Mouse (Mus musculus) Patski (cell line): ENCODE measurements around the gene Dcaf6. TPM values are rescaled to one million over a fixed set of nuclear protein-coding genes. Genes with fewer than 3 reads are reported as not detected.

Experiments used
- ATAC-seq: fragments of 100-300 bp; one replicate; pipeline ENCODE4 v1.8.0; 2021
- CTCF ChIA-PET: fragments of 350-600 bp; sonication (Branson Sonifier 250); formaldehyde crosslinking; loops from one replicate; lab custom pipeline; 2022; ENCODE audit warnings: inconsistent platforms; lab: Charles Lee
- POLR2A ChIA-PET: fragments of 350-600 bp; sonication (Branson Sonifier 250); formaldehyde crosslinking; loops from one replicate; lab custom pipeline; 2022; ENCODE audit warnings: antibody characterized with exemption, inconsistent platforms; lab: Charles Lee
- DNase-seq: peaks from one replicate; pipeline ENCODE4 v3.0.0-alpha.2; 2011; ENCODE audit warnings: low read depth, low spot score
- H3K27me3 ChIP-seq: fragments of 371-371 bp; one replicate; pipeline ENCODE4 v1.5.1; 2021
- CTCF ChIP-seq: fragments of 100-300 bp; IDR thresholded peaks from one replicate; pipeline ENCODE4 v1.5.1; 2021
- in situ Hi-C: fragments of 300-500 bp; cut with MboI; formaldehyde crosslinking; loops from 3 replicates; pipeline ENCODE4 v1.11.1; 2018; ENCODE audit warnings: low pct_unique_long_range_greater_than_20kb, mixed read lengths
- polyA plus RNA-seq: library from polyadenylated mRNA; unstranded; gene quantifications from one replicate; pipeline ENCODE4 v1.2.3, GENCODE M21; 2021

Gene Dcaf6
- polyA plus RNA-seq = 55.8 TPM

DNA sequence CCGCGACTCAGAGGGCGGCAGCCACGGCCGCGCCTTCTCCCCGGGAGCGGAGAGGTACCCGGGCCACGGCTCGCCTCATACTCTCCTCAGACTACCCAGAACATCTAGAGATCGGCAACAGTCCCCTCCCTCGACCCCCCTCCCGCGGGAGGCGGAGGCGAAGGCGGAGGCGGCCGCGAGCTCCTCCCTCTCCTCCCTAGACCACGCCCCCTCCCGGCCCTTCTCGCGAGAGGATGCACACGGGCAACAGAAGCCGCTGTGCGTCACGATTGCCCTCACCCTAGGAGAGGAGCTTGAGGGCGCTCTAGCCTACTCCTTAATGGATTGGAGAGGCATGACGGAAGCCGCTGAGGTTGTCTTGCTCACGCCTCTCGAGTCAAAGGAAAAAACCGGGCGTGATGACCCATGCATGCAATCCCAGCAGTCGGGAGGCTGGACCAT lies at the start of gene Dcaf6, which contains the start of gene Mpc2:
TSS of gene Dcaf6 (minus strand) at position 116 of the 441 bp plus-strand sequence.
TSS of gene Mpc2 (plus strand) at position 278 of the 441 bp plus-strand sequence.
- H3K27me3 ChIP-seq = no peaks in the 10 kb centered on the region
- ChIA-PET CTCF (interaction anchor here (1.1 to 2.1 kb wide), 3 partner anchors 9 to 43 kb away, joined by 3 to 11 read pairs (median 9); no protein-coding TSS in a partner anchor), POLR2A (interaction anchor here (1.0 to 1.2 kb wide), 3 partner anchors 9 to 44 kb away, joined by 3 to 7 read pairs (median 4); no protein-coding TSS in a partner anchor)
- peak; percentile 93 for DNase-seq
- in situ Hi-C loops = loop anchor here (10.0 to 25.0 kb wide), 2 partner anchors 226 to 1802 kb away; partner anchors contain the start of gene Tiprl
- peak; percentile 85 for ATAC-seq
- no peak for TF ChIP-seq CTCF

DNA sequence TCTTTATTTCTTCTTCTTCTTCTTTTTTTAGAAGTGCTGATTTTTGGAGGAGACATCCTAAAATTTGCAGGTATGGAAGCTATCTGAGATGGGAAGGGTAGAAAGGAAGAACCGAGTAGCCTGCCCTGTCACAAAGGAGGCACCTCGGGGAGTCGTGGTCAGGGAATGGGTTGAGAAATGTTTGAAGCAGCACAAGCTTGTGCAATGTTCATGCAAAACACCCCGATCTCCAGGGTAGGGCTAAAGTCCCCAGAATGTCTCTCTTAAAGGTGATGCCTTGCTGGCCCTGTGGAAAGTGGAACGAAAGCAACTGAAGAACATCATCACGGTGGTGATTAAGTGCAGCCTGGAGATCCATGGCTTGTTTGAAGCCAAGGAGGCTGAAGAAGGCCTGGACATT lies 46.0 kb upstream of the Dcaf6 start:
- DNase-seq = no peak
- no peak for TF ChIP-seq CTCF
- CTCF ChIA-PET = no interaction called here
- in situ Hi-C loops = no loop called here
- no peak for ATAC-seq
- POLR2A ChIA-PET = no interaction called here
- H3K27me3 ChIP-seq = no peaks in the 10 kb centered on the region

DNA sequence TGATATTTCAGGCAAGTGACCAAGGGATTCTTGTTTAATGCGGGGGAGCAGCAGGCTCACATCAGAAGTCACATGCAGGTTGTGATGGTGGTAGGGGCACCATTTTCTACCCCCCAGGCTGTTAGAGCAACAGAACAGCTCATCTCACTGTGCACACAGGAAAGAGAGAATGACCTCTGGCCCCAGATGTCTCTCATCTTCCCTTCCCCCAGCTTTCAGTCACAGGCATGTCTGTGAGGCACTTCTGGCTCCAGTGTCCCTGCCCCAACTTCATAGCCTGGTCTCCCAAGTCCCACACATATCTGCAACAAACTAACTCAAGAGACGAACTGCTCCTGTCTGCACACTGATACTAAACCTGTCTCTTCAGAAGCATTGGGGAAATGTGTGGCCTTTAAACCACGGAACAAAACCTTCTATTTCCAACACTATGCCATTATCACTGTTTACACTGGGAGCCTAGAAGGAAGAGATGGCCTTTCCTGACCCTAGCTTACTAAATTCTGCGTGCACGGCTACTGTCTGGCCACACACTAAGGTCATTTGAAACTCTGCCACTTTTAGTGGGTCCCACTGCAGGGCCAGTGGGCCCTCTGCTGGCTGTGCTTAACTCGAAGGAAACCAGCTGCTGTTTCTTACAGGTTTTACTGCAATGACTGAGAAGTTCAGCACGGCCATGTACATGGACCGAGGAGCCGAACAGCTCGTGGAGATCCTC lies 43.2 kb upstream of the Dcaf6 start:
- no peaks in the 10 kb centered on the region for H3K27me3 ChIP-seq
- in situ Hi-C loops = no loop called here
- peak; percentile 85 for TF ChIP-seq CTCF
- no peak for DNase-seq
- CTCF ChIA-PET = interaction anchor here (0.7 to 3.3 kb wide), 11 partner anchors 10 to 149 kb away, joined by 3 to 9 read pairs (median 3); partner anchors contain the start of genes Dcaf6 and Mpc2
- POLR2A ChIA-PET = interaction anchor here (1.3 kb wide), 1 partner anchor 42 kb away, joined by 3 read pairs; no protein-coding TSS in a partner anchor
- peak; percentile 83 for ATAC-seq

DNA sequence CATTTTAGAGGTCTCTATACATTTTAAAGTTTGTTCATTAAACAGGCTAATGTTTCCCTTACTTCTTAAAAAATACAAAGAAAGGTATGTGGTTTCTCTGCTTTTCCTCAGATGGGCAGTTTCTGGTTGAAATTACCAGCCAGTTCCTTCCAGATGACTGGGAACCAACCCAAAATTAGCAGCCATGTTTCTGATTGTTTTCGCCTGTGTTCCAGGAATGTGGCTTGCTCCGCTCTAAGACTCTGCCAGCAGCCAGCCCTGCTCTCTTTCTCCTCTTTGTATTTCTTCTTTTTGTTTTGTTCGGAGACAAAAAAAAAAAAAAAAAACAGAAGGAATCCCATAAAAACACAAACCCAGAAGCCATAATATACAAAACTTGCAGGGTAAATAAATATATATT lies 38.6 kb upstream of the Dcaf6 start:
- ChIA-PET CTCF (interaction anchor here (1.0 kb wide), 1 partner anchor 11 kb away, joined by 4 read pairs; no protein-coding TSS in a partner anchor), POLR2A (no interaction called here)
- ATAC-seq (no peak), DNase-seq (no peak)
- in situ Hi-C loops = loop anchor here (5.0 kb wide), 1 partner anchor 127 kb away; no protein-coding TSS in a partner anchor
- H3K27me3 ChIP-seq = no peaks in the 10 kb centered on the region
- no peak for TF ChIP-seq CTCF

DNA sequence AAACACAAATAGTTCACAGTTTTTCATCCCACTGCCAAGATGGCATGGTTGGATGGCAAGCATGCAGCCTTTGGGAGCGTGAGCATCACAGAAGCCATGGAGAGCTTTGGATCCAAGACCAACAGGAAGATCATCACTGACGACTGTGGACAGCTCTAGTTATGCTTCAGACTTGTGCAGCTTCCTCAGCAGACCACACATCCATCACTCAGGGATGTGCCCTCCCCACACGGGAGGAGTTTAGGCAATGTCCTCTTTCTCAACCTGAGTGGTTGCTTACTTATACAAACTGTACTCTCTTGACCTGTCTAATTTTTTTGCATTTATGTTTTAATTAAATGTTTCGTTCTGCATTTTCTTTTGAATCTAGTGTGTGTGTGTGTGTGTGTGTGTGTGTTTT lies 28.9 kb upstream of the Dcaf6 start:
- no peaks in the 10 kb centered on the region for H3K27me3 ChIP-seq
- no peak for DNase-seq
- no peak for ATAC-seq
- POLR2A ChIA-PET = no interaction called here
- no peak for TF ChIP-seq CTCF
- in situ Hi-C loops = no loop called here
- CTCF ChIA-PET = interaction anchor here (0.9 to 1.3 kb wide), 2 partner anchors 19 to 29 kb away, joined by 3 read pairs; no protein-coding TSS in a partner anchor

DNA sequence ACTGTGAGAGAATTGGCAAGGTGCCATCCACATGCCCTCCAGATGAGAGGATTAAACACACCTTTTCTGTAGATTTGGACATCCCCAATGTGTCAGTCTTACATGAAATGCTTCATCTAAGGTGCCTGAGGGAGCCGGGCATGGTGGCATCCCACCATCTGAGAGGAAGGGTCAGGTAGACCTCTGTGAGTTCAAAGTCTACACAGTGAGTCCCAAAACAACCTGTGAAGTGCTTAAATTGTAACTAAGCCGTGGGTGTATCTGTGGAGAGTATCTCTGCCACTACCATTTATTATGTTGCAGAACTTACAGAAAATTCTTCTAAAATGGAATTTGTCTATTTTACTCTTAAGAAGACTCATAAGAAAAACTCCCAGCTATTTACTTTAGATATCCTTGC lies 25.8 kb upstream of the Dcaf6 start:
- CTCF ChIA-PET = no interaction called here
- DNase-seq (no peak), ATAC-seq (no peak)
- in situ Hi-C loops = no loop called here
- POLR2A ChIA-PET = no interaction called here
- no peaks in the 10 kb centered on the region for H3K27me3 ChIP-seq
- TF ChIP-seq CTCF = no peak

DNA sequence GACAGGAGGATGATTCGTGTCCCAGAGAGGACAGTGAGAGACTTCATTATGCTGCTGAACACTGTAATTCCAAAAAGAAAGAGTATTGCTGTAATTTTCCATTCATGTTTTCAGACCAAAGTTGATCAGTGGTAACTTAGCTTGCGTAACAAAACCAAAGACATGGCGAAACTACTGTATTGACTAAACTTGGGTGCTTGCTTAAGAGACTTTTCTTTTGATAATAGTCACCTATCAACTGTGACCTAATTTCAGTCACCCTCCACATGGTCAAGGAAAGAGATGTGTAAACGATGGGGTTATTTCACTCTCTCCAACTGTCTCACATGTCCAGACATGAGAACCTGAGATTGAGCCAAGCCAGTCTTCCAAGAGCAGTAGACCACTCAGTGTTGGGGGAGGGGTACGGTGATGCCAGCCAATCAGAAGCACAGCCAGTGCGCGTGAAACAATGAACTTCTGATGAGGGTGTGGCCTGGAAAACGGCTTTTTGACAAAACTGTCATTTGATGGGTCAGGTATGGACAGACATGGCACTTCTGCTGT lies 24.5 kb upstream of the Dcaf6 start, which contains the start of gene Adcy10:
TSS of gene Adcy10 (plus strand) at position 496 of the 546 bp plus-strand sequence.
- in situ Hi-C loops = no loop called here
- TF ChIP-seq CTCF = no peak
- DNase-seq = no peak
- ChIA-PET POLR2A (no interaction called here), CTCF (interaction anchor here (0.8 kb wide), 1 partner anchor 16 kb away, joined by 3 read pairs; no protein-coding TSS in a partner anchor)
- no peak for ATAC-seq
- H3K27me3 ChIP-seq = no peaks in the 10 kb centered on the region

DNA sequence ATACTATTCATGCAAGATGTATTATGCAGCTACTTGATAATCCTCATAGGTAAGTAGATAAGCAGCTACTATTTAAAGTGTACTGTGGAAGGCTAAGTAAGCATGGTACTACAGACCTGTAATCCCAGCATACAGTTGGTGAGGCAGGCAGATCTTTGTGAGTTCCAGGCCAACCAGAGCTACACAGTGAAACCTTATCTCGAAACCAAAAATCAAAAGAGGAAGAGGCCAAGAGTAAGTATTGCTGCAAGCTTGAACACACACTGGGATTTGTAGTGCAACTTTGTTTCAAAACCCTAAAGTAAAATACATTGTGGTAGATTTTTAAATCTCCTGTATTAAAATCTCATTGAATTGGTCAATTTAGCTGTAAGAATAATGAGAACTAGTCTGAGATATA lies 11.2 kb upstream of the Dcaf6 start:
- ATAC-seq (no peak), DNase-seq (no peak)
- POLR2A ChIA-PET = no interaction called here
- TF ChIP-seq CTCF = no peak
- CTCF ChIA-PET = interaction anchor here (1.4 kb wide), 1 partner anchor 76 kb away, joined by 3 read pairs; no protein-coding TSS in a partner anchor
- no peaks in the 10 kb centered on the region for H3K27me3 ChIP-seq
- in situ Hi-C loops = loop anchor here (25.0 kb wide), 1 partner anchor 1791 kb away; no protein-coding TSS in a partner anchor

DNA sequence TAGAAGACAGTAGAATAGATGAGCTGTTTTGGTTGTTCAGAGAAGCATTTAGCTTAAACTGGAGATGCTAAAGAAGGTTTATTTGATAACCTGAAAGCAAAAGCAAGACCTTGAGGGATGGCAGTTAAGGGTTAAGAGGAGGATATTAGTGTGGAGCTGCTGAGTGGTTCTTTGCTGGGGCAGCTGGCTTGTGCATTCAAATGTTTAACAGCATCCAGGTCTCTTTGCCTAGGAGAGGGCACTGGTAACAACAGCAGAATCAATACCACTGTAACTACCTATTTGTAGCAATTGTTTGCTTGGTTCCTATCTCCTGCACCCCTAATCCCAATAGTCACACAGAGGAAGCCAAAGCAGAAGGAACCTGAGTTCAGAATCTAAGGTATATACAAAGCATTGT lies 9.4 kb upstream of the Dcaf6 start:
- H3K27me3 ChIP-seq = no peaks in the 10 kb centered on the region
- TF ChIP-seq CTCF = no peak
- no peak for DNase-seq
- CTCF ChIA-PET = interaction anchor here (1.0 to 1.7 kb wide), 7 partner anchors 9 to 34 kb away, joined by 3 to 11 read pairs (median 4); partner anchors contain the start of genes Dcaf6 and Mpc2
- ATAC-seq = no peak
- POLR2A ChIA-PET = interaction anchor here (1.9 kb wide), 1 partner anchor 9 kb away, joined by 7 read pairs; the partner anchor contains the start of genes Dcaf6 and Mpc2
- in situ Hi-C loops = loop anchor here (10.0 to 25.0 kb wide), 2 partner anchors 235 to 1793 kb away; partner anchors contain the start of gene Tiprl

DNA sequence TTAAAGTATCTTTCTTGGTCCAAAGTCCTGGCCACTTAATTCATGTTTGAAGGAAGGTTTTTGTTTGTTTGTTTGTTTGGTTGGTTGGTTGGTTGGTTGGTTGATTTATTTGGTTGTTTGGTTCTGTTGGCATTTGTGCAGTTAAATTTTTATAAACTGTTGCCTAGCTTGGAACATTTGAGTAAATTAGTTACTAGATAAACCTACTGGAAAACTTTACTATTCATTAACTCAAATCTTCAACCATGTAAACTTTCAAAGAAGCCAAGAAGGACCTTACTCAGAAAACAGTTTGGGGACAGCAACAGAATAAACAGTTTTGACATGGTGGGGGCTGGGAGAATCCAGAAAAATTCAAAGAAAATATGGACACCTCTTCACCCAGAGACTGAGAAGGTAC lies 8.7 kb upstream of the Dcaf6 start:
- ChIA-PET CTCF (interaction anchor here (1.0 to 1.7 kb wide), 6 partner anchors 9 to 35 kb away, joined by 3 to 11 read pairs (median 4); partner anchors contain the start of genes Dcaf6 and Mpc2), POLR2A (interaction anchor here (1.9 kb wide), 1 partner anchor 8 kb away, joined by 7 read pairs; the partner anchor contains the start of genes Dcaf6 and Mpc2)
- in situ Hi-C loops = loop anchor here (10.0 to 25.0 kb wide), 2 partner anchors 234 to 1793 kb away; partner anchors contain the start of gene Tiprl
- H3K27me3 ChIP-seq = no peaks in the 10 kb centered on the region
- TF ChIP-seq CTCF = no peak
- no peak for ATAC-seq
- DNase-seq = no peak
